Mouse (Mus musculus) layer of hippocampus, adult 11-12 months (tissue): ENCODE data around the gene Farp1.
A peak's percentile ranks its signal among the peaks of the same experiment; 100 is the strongest.

Experiments
- DNase-seq: peaks from one replicate; pipeline ENCODE4 v3.0.0; 2022; ENCODE audit warnings: low spot score

Farp1 gene

DNA sequence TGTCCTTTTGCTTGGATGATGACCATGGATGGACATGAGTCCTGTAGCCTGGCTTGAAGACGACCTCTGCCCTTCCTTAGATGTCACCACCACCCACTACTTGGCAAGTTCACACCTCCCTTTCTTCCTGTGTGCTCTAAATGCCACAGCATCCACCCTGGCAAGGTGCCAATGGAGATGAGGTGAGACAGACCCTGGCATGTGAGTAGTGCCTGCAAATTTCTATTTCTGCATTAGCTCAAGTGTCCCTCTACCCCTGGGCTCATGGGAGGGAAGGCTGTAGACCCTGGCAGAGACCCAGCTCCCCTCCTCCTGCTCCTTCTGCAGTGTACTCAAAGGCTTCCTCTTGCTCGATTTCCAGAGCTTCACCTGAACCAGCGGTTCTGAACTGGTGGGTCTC, 279.9 kb downstream of the Farp1 start:
- no peak for DNase-seq

DNA sequence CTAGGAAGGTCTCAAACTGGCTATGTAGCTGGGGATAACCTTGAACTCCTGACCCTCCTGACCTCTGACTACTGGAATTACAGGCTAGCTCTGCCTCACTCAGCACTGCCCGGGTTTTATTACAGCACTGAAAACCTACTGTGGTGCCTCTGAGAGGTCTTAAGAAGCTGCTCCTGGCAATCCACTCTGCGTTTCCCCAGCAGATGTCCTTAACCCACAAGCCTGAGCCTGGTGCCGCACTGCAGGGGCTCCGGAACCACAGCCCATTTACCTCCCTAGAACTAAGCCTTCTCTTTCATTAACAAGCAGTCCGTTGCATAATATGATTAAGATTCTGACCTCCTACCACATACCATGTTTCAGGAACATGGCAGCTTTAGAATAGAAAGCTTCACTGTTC, 281.1 kb downstream of the Farp1 start:
- no peak for DNase-seq

DNA sequence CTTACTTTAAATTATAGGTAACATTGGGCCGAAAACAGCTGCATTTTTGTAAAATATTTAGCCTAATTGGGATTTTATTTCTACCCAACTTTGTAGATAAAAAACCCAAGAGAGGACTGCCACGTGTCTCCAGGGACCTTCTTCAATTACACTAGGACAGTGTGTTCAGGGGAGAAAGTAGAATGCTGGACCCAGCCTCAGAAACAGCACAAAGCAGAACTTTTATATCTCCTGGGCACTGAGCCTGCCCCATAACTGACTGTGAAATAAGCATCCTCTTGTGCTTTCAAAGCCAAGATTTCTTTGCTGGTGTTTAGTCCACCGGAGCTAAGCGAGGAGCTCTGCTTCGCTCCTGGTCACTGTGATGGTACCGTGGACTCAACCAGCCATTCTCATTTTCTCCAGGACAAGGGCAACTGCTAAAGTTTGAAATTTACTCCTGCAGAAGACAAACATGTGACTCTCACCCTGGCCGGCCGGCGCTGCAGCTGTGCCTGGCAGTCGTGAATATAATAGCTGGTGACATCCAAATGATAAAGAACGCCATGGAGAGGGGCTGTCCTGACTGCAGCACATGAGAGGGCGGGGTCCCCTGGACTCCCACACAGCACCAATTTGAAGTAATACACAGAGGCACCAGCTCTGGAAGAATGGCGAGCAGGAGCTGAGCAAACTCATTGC, 281.8 kb downstream of the Farp1 start:
- DNase-seq, result no peak

DNA sequence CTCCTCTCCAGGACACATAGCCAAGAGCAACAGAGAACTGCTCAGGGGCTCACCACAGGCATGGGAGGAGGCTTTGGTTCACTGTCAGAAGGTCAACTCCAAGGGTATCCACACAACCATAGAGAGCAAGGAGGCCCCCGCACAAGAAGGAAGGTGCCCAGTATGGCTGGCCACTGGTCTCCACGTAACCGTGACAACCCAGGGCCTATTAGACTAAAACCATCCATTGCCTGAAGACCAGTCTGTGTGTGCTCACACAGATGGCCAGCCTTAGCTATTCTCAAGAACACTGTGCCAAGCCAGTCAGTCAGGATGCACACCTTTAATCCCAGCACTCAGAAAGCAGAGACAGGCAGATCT, 282.3 kb downstream of the Farp1 start:
- DNase-seq, result no peak

DNA sequence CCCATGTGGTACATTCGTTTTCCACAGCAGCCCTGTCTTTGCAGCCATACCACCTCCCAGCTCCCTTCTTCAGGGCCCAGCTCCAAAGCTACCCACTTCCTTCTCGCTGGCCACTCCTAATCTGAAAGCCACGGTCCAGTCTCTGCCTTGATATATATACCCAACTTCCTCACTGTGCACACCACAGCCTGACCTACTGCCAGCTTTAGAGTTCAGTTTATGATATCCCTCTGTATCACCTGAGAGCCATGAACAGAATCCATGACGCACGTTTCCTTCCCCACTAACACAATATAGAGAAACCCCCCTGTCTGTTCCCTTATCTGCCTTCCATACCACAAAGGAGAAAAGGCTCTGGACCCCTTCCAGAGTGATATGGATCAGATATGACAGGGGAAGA, 283.4 kb downstream of the Farp1 start:
- DNase-seq, result no peak

DNA sequence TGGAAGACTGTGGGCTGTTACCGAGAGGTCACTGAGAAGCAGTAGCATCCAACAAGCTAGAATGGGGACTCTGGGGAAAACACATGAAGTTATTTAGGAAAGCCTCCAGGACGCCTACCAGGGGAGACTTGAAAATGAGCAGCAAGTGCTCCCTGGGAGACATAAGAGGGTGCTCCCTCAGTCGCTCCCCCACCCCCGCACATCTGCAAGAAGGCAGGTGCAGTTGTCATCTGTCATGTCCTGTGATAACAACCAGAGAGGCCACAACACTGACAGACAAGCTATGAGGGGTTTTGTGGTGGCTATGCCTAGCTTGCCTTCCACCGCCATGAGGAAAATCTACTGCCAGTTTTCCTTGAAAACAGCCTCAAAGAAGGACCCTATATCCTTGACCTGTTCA, 287.1 kb downstream of the Farp1 start:
- no peak for DNase-seq

DNA sequence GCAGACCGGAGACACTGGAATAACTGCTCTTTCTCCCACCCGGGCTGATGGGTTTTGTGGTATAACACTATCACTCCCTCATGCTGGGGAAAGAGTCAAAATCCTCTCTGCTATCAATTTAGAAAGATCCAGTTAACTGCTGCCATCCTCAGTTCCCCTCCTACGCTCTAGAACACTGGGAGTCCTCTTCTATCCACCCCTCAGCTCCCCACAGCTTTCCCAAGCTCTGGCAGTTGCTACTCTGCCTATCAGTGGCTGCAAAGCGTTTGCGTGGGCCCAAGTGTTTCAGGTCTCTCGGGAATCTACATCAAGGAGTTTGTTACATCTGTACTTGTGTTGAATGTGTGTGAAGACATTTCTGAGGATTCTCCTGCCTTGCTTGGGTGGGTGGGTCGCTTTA, 287.6 kb downstream of the Farp1 start:
- DNase-seq, result peak; percentile 48

DNA sequence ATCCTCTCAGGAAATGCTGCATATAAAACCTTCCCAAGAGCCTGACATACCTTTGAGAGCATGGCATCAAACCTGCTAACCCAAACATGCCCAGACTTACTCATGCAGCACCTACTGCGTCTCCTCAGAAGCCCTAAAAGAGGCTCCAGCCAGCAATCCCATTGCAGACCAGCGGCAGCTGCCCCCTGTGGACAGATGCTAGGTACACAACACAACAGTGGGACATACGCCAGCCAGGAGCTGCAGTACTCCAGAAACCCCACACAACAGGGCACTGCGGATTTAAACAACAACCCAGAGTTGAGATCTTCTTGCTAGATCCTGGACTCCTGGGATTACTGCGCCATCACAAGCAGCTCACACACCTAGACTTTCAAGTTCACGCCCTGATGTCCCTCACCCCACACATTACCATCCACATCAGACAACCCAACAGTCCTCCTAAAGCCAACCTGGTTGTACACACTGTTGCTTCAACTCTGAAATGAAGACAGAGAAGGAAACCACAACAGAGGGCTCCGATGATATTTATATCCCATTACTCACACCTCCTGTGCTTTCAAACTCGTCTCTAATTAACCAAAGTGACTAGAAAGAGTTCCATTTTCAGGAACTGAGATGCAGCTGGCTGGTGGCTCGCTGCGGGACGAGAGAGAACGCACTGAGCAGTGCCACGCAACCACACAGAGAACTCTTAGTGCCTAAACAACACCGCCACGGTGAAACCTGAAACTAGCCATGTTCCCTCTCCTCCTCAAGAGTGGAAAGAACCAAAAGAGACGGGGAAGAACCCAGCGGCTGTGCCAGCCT, 289.7 kb downstream of the Farp1 start:
- no peak for DNase-seq

DNA sequence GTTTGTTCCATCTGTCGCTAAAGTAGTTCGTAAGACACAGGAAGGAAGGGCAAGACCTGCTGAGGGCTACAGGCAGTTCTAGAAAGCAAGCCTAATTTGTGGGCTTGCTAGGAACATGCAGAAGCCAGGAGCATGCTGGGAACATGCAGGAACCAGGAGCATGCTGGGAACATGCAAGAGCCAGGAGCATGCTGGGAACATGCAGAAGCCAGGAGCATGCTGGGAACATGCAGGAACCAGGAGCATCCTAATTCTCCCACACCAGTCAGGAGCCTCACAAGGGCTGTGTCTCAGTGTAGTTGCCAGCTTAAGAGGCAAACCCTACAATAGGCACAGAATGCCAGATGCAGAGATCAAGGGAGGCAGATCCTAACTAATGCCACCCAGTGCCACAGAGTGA, 291.4 kb downstream of the Farp1 start:
- DNase-seq, result no peak

DNA sequence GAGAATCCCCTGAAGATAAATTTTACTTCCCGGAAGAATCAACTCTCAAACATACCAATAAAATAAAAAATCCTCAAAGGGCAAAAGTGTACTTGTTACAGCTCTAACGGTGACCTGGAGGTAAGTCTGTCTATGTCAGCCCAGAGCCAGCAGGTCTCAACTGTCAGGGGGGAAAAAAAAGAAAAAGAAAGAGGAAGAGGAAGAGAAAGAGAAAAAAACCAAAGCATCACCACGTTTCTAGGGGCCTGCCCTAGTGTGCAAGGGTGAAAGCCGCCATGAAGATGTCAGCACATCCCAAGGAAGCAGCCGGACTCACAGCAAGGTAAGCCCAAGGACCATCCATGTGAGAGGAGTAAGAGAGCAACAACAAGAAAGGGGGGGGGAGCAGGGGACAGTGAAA, 293.9 kb downstream of the Farp1 start:
- no peak for DNase-seq

DNA sequence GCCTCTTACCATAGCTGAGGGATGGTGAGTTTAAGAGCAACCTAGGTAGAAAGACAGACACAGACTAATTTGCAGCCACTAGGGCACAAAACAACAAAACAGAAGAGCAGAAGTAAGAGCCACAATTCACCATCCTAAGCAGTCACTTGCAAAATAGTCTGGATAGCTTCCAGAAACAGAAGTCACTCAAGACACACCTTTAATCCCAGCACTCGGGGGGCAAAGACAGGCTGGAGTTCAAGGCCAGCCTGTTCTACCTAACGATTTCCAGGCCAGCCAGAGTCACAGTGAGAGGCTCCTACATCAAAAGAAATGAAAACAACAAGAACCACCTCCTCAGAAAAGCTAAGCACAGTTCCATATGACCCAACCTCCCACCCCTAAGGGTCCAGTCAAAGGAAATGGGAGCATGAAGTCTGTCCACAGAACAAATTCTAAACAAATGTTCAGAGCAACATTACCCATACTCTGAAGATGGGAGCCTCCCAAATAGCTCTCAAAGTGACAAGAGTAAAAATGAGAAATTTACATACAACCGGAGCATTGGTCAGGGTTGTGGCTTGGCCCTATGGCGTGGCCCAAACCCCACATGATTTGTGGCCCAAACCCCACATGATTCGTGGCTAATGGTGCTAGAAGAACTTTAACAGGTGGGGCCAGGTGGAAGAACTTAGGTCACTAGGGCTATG, 294.5 kb downstream of the Farp1 start:
- no peak for DNase-seq

DNA sequence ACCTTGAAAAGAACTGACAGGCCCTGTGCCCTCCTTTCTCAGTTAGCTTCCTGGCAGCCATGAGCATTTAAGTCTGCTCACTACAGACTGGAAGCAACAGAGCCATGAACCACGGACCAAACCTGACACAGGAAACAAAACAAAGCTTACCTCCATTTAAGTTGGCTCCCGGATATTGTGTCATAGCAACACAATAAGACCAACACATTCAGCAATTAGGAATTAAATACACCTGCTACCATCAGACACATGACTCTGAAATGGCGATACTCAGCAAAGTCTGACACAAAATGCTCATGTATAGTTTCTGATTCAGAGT, 295.0 kb downstream of the Farp1 start:
- DNase-seq, result no peak
